Mouse (Mus musculus): ENCODE data around the gene Map3k5. TPM values are rescaled to one million over a fixed set of nuclear protein-coding genes. Genes with fewer than 3 reads are reported as not detected.
"Not testable (repeated sequence)": the region's sequence is repeated elsewhere in the genome, so short reads cannot be mapped to it uniquely, and the experiment has no call there.

The Map3k5 gene
- total RNA-seq (2021): 10 to 100 TPM; 24.1 to 32.5 TPM
- long read RNA-seq, partial matches to known transcripts: 2 of 3 reads
- long read RNA-seq, other reads (novel, unspliced or antisense): 1 of 3 reads

GRCm38 (mm10) chr10:19934384-19935294, at the start of gene Map3k5:
TSS of gene Map3k5 (plus strand) at chr10:19934472.
- DNase-seq (ENCODE audit: low spot score in 2 of 2): peak; percentile 14 to 42

GRCm38 (mm10) chr10:19886249-19886648, 48.0 kb upstream of the Map3k5 start:
- DNase-seq (ENCODE audit: low spot score in 2 of 2): no peak

- peak in 1 of 2 experiments; percentile 25 for DNase-seq (ENCODE audit: low spot score in 2 of 2)
Measured at GRCm38 (mm10) chr10:19889908-19890307, 44.4 kb upstream of the Map3k5 start.

- no peak for DNase-seq (ENCODE audit: low spot score in 2 of 2)
Measured at GRCm38 (mm10) chr10:19891686-19892085, 42.6 kb upstream of the Map3k5 start.

GRCm38 (mm10) chr10:19893146-19893545, 41.1 kb upstream of the Map3k5 start:
- no peak for DNase-seq (ENCODE audit: low spot score in 2 of 2)

- peak in 1 of 2 experiments; percentile 64 for DNase-seq (ENCODE audit: low spot score in 2 of 2)
Measured at GRCm38 (mm10) chr10:19893976-19894375, 40.3 kb upstream of the Map3k5 start.

GRCm38 (mm10) chr10:19900191-19900590, 34.1 kb upstream of the Map3k5 start:
- no peak for DNase-seq (ENCODE audit: low spot score in 2 of 2)

- no peak for DNase-seq (ENCODE audit: low spot score in 2 of 2)
Measured at GRCm38 (mm10) chr10:19901992-19902391, 32.3 kb upstream of the Map3k5 start.

GRCm38 (mm10) chr10:19904077-19904820, 30.0 kb upstream of the Map3k5 start:
- DNase-seq (ENCODE audit: low spot score in 2 of 2): peak; percentile 44 to 67

GRCm38 (mm10) chr10:19907246-19907804, 26.9 kb upstream of the Map3k5 start, which contains the start of gene Pex7:
TSS of gene Pex7 (minus strand) at chr10:19907689.
- peak; percentile 89 to 97 for DNase-seq (ENCODE audit: low spot score in 2 of 2)

- DNase-seq (ENCODE audit: low spot score in 2 of 2): no peak
Measured at GRCm38 (mm10) chr10:19908076-19908475, 26.2 kb upstream of the Map3k5 start.

GRCm38 (mm10) chr10:19910516-19910915, 23.8 kb upstream of the Map3k5 start:
- no peak for DNase-seq (ENCODE audit: low spot score in 2 of 2)

GRCm38 (mm10) chr10:19911583-19911982, 22.7 kb upstream of the Map3k5 start:
- DNase-seq (ENCODE audit: low spot score in 2 of 2): no peak

- DNase-seq (ENCODE audit: low spot score in 2 of 2): no peak
Measured at GRCm38 (mm10) chr10:19913806-19914205, 20.5 kb upstream of the Map3k5 start.

- DNase-seq (ENCODE audit: low spot score in 2 of 2): peak; percentile 40 to 61
Measured at GRCm38 (mm10) chr10:19915301-19915700, 19.0 kb upstream of the Map3k5 start.

- DNase-seq (ENCODE audit: low spot score in 2 of 2): no peak
Measured at GRCm38 (mm10) chr10:19922410-19922809, 11.9 kb upstream of the Map3k5 start.

- DNase-seq (ENCODE audit: low spot score in 2 of 2): no peak
Measured at GRCm38 (mm10) chr10:19924256-19924655, 10.0 kb upstream of the Map3k5 start.

GRCm38 (mm10) chr10:19926391-19926897, 7.8 kb upstream of the Map3k5 start:
- not testable (repeated sequence) for DNase-seq (ENCODE audit: low spot score in 2 of 2)

GRCm38 (mm10) chr10:19928205-19928604, 6.1 kb upstream of the Map3k5 start:
- no peak for DNase-seq (ENCODE audit: low spot score in 2 of 2)

- no peak for DNase-seq (ENCODE audit: low spot score in 2 of 2)
Measured at GRCm38 (mm10) chr10:19932986-19933385, 1.3 kb upstream of the Map3k5 start.

All from layer of hippocampus, adult 18-20 months (tissue).